Mouse (Mus musculus) embryonic facial prominence, embryonic 14.5 days (tissue): ENCODE measurements around the gene Plcd1. TPM values are rescaled to one million over a fixed set of nuclear protein-coding genes. Genes with fewer than 3 reads are reported as not detected.

ENCODE experiments used
- ATAC-seq: fragments of 200-750 bp; cut with Nextera tagmentation; 2 replicates; pipeline ENCODE4 v1.8.0; 2017; ENCODE audit warnings: low read depth, moderate number of reproducible peaks, moderate TSS enrichment
- DNase-seq: peaks from one replicate; pipeline ENCODE4 v3.0.0-alpha.2; 2015; ENCODE audit warnings: low spot score
- H3K27ac ChIP-seq: fragments of 300-500 bp; sonication (generic); replicated peaks from 2 replicates; pipeline ENCODE4 v1.5.1; 2014; ENCODE audit warnings: low read depth, mild to moderate bottlenecking, low read length, moderate library complexity
- H3K27me3 ChIP-seq: fragments of 300-500 bp; sonication (generic); replicated peaks from 2 replicates; pipeline ENCODE4 v1.6.1; 2014; ENCODE audit warnings: low read length; ENCODE audit not compliant: control insufficient read depth, insufficient read depth
- H3K36me3 ChIP-seq: fragments of 300-500 bp; sonication (generic); 2 replicates; pipeline ENCODE4 v1.6.1; 2014; ENCODE audit warnings: low read length, mixed read lengths; ENCODE audit not compliant: control insufficient read depth, insufficient read depth
- H3K4me1 ChIP-seq: fragments of 300-500 bp; sonication (generic); 2 replicates; pipeline ENCODE4 v1.6.1; 2014; ENCODE audit warnings: antibody characterized with exemption, low read length; ENCODE audit not compliant: control insufficient read depth, insufficient read depth
- H3K4me2 ChIP-seq: fragments of 300-500 bp; sonication (generic); 2 replicates; pipeline ENCODE4 v1.6.1; 2014; ENCODE audit warnings: low read depth, mild to moderate bottlenecking, low read length, moderate library complexity, mixed read lengths
- H3K4me3 ChIP-seq: fragments of 300-500 bp; sonication (generic); 2 replicates; pipeline ENCODE4 v1.5.1; 2014; ENCODE audit warnings: low read depth, mild to moderate bottlenecking, low read length
- H3K9ac ChIP-seq: fragments of 300-500 bp; sonication (generic); 2 replicates; pipeline ENCODE4 v1.6.1; 2014; ENCODE audit warnings: low read depth, mild to moderate bottlenecking, low read length, moderate library complexity, mixed read lengths
- H3K9me3 ChIP-seq: fragments of 300-500 bp; sonication (generic); 2 replicates; pipeline ENCODE4 v1.6.1; 2016; ENCODE audit warnings: low read length; ENCODE audit not compliant: control insufficient read depth
- WGBS: fragments of 180-500 bp; shearing (Covaris S2); extraction: QIAGEN DNeasy Blood & Tissue Kit; methylation state at CpG from one replicate; pipeline ENCODE4 v1.1.7; 2014; 5-methylcytosine and 5-hydroxymethylcytosine counted together
- polyA plus RNA-seq: library from polyadenylated mRNA; unstranded; fragments of >200 nt; fragmentation: Nextera tagmentation; extraction: Ambion mirVana; gene quantifications from 2 replicates; pipeline ENCODE4 v1.2.1, GENCODE M21; 2014

The Plcd1 gene
- polyA plus RNA-seq, 1 experiment from 2014 or later, result 45.2 TPM

GRCm38 (mm10) chr9:119114911-119115310 is 21.6 kb upstream of the Plcd1 start:
- no peaks in the 10 kb centered on the region for H3K36me3 ChIP-seq

GRCm38 (mm10) chr9:119110640-119111039 is 17.3 kb upstream of the Plcd1 start:
- peak; percentile 56; the same call in 1 of the 2 replicates for ATAC-seq
- peaks cover 12% of the 10 kb centered on the region for H3K4me1 ChIP-seq
- no peak overlapping the region for H3K4me3 ChIP-seq
- DNase-seq, result no peak
- no peaks in the 10 kb centered on the region for H3K27me3 ChIP-seq
- H3K27ac ChIP-seq, result 0 out of 2 replicates have a peak overlapping the region, but pooled peaks have one; percentile 1
- H3K4me2 ChIP-seq, result no peak overlapping the region
- no peaks in the 10 kb centered on the region for H3K9me3 ChIP-seq
- no peaks in the 10 kb centered on the region for H3K36me3 ChIP-seq
- WGBS, result 48% methylated on average over 3 of the region's 3 CpGs
- no peak overlapping the region for H3K9ac ChIP-seq

More at GRCm38 (mm10) chr9:119114911-119115310, 21.6 kb upstream of the Plcd1 start:
- Histone ChIP-seq H3K9ac (no peak overlapping the region), H3K4me2 (no peak overlapping the region), H3K27ac (no peak overlapping the region), H3K4me1 (peaks cover 3% of the 10 kb centered on the region), H3K27me3 (no peaks in the 10 kb centered on the region), H3K4me3 (no peak overlapping the region), H3K9me3 (no peaks in the 10 kb centered on the region)
- no peak for DNase-seq
- WGBS, result 82% methylated on average over 17 of the region's 17 CpGs
- no peak for ATAC-seq

GRCm38 (mm10) chr9:119109685-119110353 is 16.5 kb upstream of the Plcd1 start:
- H3K4me1 ChIP-seq, result peaks cover 12% of the 10 kb centered on the region
- ATAC-seq (no peak), DNase-seq (no peak)
- no peak overlapping the region for H3K9ac ChIP-seq
- 35% methylated on average over 12 of the region's 12 CpGs for WGBS
- H3K4me2 ChIP-seq, result no peak overlapping the region
- no peaks in the 10 kb centered on the region for H3K36me3 ChIP-seq
- H3K4me3 ChIP-seq, result no peak overlapping the region
- no peaks in the 10 kb centered on the region for H3K27me3 ChIP-seq
- H3K27ac ChIP-seq, result peak overlapping the region; percentile 48
- H3K9me3 ChIP-seq, result no peaks in the 10 kb centered on the region

- Histone ChIP-seq H3K27me3 (no peaks in the 10 kb centered on the region), H3K9me3 (no peaks in the 10 kb centered on the region), H3K4me1 (peaks cover 12% of the 10 kb centered on the region), H3K4me3 (no peak overlapping the region), H3K4me2 (no peak overlapping the region), H3K9ac (no peak overlapping the region), H3K27ac (no peak overlapping the region), H3K36me3 (no peaks in the 10 kb centered on the region)
- no peak for DNase-seq
- WGBS, result 88% methylated on average over 4 of the region's 4 CpGs
- ATAC-seq, result no peak
These were observed 14.3 kb upstream of the Plcd1 start for GRCm38 (mm10) chr9:119107566-119107965.

DNA sequence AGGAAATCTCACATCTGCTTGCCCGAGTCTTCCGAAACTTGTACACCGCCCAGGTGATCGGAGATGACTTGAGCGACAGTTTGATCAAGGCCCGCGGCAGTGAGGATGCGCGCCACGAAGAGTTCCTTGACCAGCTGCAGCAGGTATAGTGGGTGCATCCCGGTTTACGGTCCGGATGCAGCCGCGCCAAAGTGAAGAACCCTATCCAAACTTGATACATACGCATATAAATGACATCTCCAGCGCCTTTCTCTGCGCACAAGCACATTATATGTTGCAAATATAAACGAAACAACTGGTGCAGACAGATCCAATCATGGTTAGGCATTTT is 9.4 kb upstream of the Plcd1 start:
- 3% methylated on average over 19 of the region's 19 CpGs for WGBS

DNA sequence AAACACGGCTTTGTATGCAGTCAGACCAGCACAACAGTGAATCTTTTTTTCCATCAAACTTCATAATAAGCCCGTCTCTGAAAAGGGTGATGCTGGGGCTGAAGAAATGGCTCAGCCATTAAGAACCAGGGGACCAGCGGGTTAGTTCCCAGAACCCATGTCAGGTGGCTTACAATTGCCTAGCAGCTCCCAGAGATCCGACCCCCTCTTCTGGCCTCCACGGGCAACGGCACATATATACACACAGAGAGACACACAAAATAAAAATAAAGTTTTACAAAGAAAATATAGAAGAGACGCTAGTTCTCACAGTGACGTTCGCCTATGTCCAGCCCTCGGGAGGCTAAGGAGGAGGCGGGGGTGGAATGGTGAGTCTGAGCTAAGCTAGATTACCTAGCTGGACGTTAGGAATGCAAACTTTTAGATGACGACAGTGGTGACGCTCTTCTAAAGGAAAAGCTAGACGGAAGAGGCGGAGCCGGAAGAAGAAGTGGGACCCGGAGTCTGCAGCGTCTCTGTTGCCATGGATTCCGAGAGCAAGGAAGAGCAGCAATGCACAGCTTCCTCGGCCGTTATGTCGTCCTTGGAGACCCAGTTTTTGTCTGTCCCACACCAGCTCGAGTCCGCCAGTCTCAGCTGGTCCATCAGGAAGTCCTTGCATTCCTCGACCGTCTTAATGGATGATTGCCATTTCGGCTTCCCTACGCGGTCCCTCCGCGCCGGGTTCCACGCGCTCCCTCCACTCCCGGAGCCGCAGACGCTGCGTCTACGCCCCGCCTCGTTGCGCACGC is 8.9 kb upstream of the Plcd1 start, which contains the start of gene Dlec1:
Gene Dlec1 (plus strand): TSS at position 487 of the 791 bp plus-strand sequence.
- WGBS, result 2% methylated on average over 44 of the region's 44 CpGs
- H3K9me3 ChIP-seq, result no peaks in the 10 kb centered on the region
- peak within 1 kb of the TSS; percentile 67 for H3K4me3 ChIP-seq
- no peaks in the 10 kb centered on the region for H3K27me3 ChIP-seq
- H3K36me3 ChIP-seq, result no peaks in the 10 kb centered on the region
- H3K4me2 ChIP-seq, result peak within 1 kb of the TSS; percentile 86
- H3K4me1 ChIP-seq, result no peaks in the 10 kb centered on the region
- H3K9ac ChIP-seq, result peak within 1 kb of the TSS; percentile 64
- ATAC-seq, result peak; percentile 93
- peak; percentile 97 for DNase-seq
- peak within 1 kb of the TSS; percentile 65; the same call in 1 of the 2 replicates for H3K27ac ChIP-seq

More for the DNA sequence above, 9.4 kb upstream of the Plcd1 start:
- no peaks in the 10 kb centered on the region for H3K27me3 ChIP-seq
- H3K4me3 ChIP-seq, result peak overlapping the region; percentile 67
- H3K27ac ChIP-seq, result no peak overlapping the region
- H3K9ac ChIP-seq, result peak overlapping the region; percentile 64
- no peaks in the 10 kb centered on the region for H3K9me3 ChIP-seq
- DNase-seq, result no peak
- no peaks in the 10 kb centered on the region for H3K36me3 ChIP-seq
- no peaks in the 10 kb centered on the region for H3K4me1 ChIP-seq
- peak overlapping the region; percentile 86 for H3K4me2 ChIP-seq
- no peak for ATAC-seq

GRCm38 (mm10) chr9:119100177-119100898 is 7.0 kb upstream of the Plcd1 start:
- no peaks in the 10 kb centered on the region for H3K9me3 ChIP-seq
- H3K4me1 ChIP-seq, result peaks cover under 1% of the 10 kb centered on the region; the same call in 1 of the 2 replicates
- 11% methylated on average over 13 of the region's 15 CpGs for WGBS
- no peak overlapping the region for H3K27ac ChIP-seq
- no peak for DNase-seq
- H3K9ac ChIP-seq, result no peak overlapping the region
- no peaks in the 10 kb centered on the region for H3K27me3 ChIP-seq
- H3K4me3 ChIP-seq, result no peak overlapping the region
- no peak overlapping the region for H3K4me2 ChIP-seq
- ATAC-seq, result no peak
- H3K36me3 ChIP-seq, result no peaks in the 10 kb centered on the region

GRCm38 (mm10) chr9:119094462-119095109 is 1.3 kb upstream of the Plcd1 start:
- H3K36me3 ChIP-seq, result no peaks in the 10 kb centered on the region
- peak overlapping the region; percentile 83 for H3K27ac ChIP-seq
- no peaks in the 10 kb centered on the region for H3K27me3 ChIP-seq
- DNase-seq, result peak; percentile 71
- H3K4me1 ChIP-seq, result peaks cover 21% of the 10 kb centered on the region
- no peak overlapping the region for H3K4me3 ChIP-seq
- no peak overlapping the region for H3K4me2 ChIP-seq
- no peak for ATAC-seq
- no peak overlapping the region for H3K9ac ChIP-seq
- H3K9me3 ChIP-seq, result no peaks in the 10 kb centered on the region
- WGBS, result 63% methylated on average over 13 of the region's 13 CpGs
